Mouse (Mus musculus) heart, adult 2 months (tissue): ENCODE data around the gene Tnnc2.

Experiments used
- CTCF ChIP-seq: fragments of 200-600 bp; IDR thresholded peaks from 2 replicates; pipeline ENCODE4 v1.8.1; 2022; ENCODE audit warnings: antibody characterized with exemption, mild to moderate bottlenecking, moderate library complexity
- EP300 ChIP-seq: fragments of 200-500 bp; IDR thresholded peaks from 2 replicates; pipeline ENCODE4 v1.6.1; 2011; ENCODE audit warnings: low read depth, low read length, control low read depth; ENCODE audit not compliant: insufficient read depth
- POLR2A ChIP-seq: fragments of 200-500 bp; IDR thresholded peaks from 2 replicates; pipeline ENCODE4 v1.6.1; 2011; ENCODE audit warnings: mild to moderate bottlenecking, low read depth, low read length, control low read depth; ENCODE audit not compliant: insufficient read depth

DNA sequence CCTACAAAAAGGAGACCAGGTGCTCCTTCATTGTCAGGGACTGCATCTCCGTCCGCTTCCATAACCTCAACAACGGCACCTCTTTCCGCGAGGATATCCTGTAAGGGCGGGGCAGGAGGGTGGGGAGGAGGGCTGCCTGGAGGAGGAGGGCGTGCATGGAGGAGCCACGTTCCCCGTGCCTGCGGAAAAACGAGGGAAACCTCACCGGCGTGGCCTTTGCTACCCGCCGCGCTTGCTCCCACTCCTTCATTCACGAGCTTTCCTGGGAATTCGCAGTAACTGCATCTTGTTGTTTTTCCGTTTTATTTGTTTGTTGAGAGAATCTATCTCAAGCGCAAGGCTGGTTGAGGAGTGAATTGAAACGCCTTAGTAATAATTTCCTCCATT, 25.6 kb upstream of the Tnnc2 start:
- TF ChIP-seq CTCF (no peak), POLR2A (no peak), EP300 (no peak)
